Mouse (Mus musculus) kidney, embryonic 14.5 days (tissue): ENCODE measurements around the gene Akap2. TPM values are rescaled to one million over a fixed set of nuclear protein-coding genes. Genes with fewer than 3 reads are reported as not detected.

ENCODE experiments used
- ATAC-seq: fragments of 200-750 bp; cut with Nextera tagmentation; 2 replicates; pipeline ENCODE4 v1.8.0; 2017; ENCODE audit warnings: moderate number of reproducible peaks, mild to moderate bottlenecking, moderate TSS enrichment, moderate library complexity; ENCODE audit not compliant: low FRiP score, low TSS enrichment
- H3K27ac ChIP-seq: fragments of 300-500 bp; sonication (generic); 2 replicates; pipeline ENCODE4 v1.5.1; 2014; ENCODE audit warnings: low read depth, mild to moderate bottlenecking, low read length, moderate library complexity, mixed read lengths
- H3K27me3 ChIP-seq: fragments of 300-500 bp; sonication (generic); 2 replicates; pipeline ENCODE4 v1.6.1; 2014; ENCODE audit warnings: mild to moderate bottlenecking, low read length; ENCODE audit not compliant: control insufficient read depth, insufficient read depth
- H3K36me3 ChIP-seq: fragments of 300-500 bp; sonication (generic); 2 replicates; pipeline ENCODE4 v1.6.1; 2014; ENCODE audit warnings: low read length, mixed read lengths; ENCODE audit not compliant: control insufficient read depth, insufficient read depth
- H3K4me1 ChIP-seq: fragments of 300-500 bp; sonication (generic); 2 replicates; pipeline ENCODE4 v1.6.1; 2014; ENCODE audit warnings: low read length, mixed read lengths; ENCODE audit not compliant: control insufficient read depth, insufficient read depth
- H3K4me2 ChIP-seq: fragments of 300-500 bp; sonication (generic); replicated peaks from 2 replicates; pipeline ENCODE4 v1.6.1; 2014; ENCODE audit warnings: low read depth, mild to moderate bottlenecking, low read length
- H3K4me3 ChIP-seq: fragments of 300-500 bp; sonication (generic); 2 replicates; pipeline ENCODE4 v1.5.1; 2014; ENCODE audit warnings: mild to moderate bottlenecking, low read length
- H3K9ac ChIP-seq: fragments of 300-500 bp; sonication (generic); 2 replicates; pipeline ENCODE4 v1.6.1; 2014; ENCODE audit warnings: low read depth, mild to moderate bottlenecking, low read length, moderate library complexity
- H3K9me3 ChIP-seq: fragments of 300-500 bp; sonication (generic); 2 replicates; pipeline ENCODE4 v1.6.1; 2016; ENCODE audit warnings: low read length; ENCODE audit not compliant: control insufficient read depth
- WGBS: fragments of 180-500 bp; shearing (Covaris S2); extraction: QIAGEN DNeasy Blood & Tissue Kit; methylation state at CpG from one replicate; pipeline ENCODE4 v1.1.7; 2014; 5-methylcytosine and 5-hydroxymethylcytosine counted together
- polyA plus RNA-seq: library from polyadenylated mRNA; unstranded; fragments of >200 nt; fragmentation: Nextera tagmentation; extraction: Ambion mirVana; gene quantifications from 2 replicates; pipeline ENCODE4 v1.2.1, GENCODE M21; 2014

Gene Akap2
- polyA plus RNA-seq, 1 experiment from 2014 or later, result 24.0 TPM

- Histone ChIP-seq H3K4me1 (no peaks in the 10 kb centered on the region), H3K4me3 (no peak overlapping the region), H3K9me3 (no peaks in the 10 kb centered on the region), H3K36me3 (no peaks in the 10 kb centered on the region), H3K4me2 (no peak overlapping the region), H3K27ac (no peak overlapping the region), H3K9ac (no peak overlapping the region), H3K27me3 (no peaks in the 10 kb centered on the region)
- no peak for ATAC-seq
- WGBS, result 88% methylated on average over 5 of the region's 5 CpGs
Measured at GRCm38 (mm10) chr4:57732351-57732750, 14.9 kb downstream of the Akap2 start.

- no peak for ATAC-seq
- Histone ChIP-seq H3K27ac (no peak overlapping the region), H3K36me3 (no peaks in the 10 kb centered on the region), H3K27me3 (no peaks in the 10 kb centered on the region), H3K9me3 (no peaks in the 10 kb centered on the region), H3K4me1 (no peaks in the 10 kb centered on the region), H3K4me3 (no peak overlapping the region), H3K4me2 (no peak overlapping the region), H3K9ac (no peak overlapping the region)
- WGBS, result 73% methylated on average over 3 of the region's 3 CpGs
Measured at GRCm38 (mm10) chr4:57733445-57733844, 16.0 kb downstream of the Akap2 start.

GRCm38 (mm10) chr4:57735426-57735825 is 18.0 kb downstream of the Akap2 start:
- ATAC-seq, result no peak
- H3K4me2 ChIP-seq, result no peak overlapping the region
- no peak overlapping the region for H3K9ac ChIP-seq
- no peak overlapping the region for H3K4me3 ChIP-seq
- no peak overlapping the region for H3K27ac ChIP-seq
- H3K27me3 ChIP-seq, result no peaks in the 10 kb centered on the region
- no peaks in the 10 kb centered on the region for H3K36me3 ChIP-seq
- H3K9me3 ChIP-seq, result no peaks in the 10 kb centered on the region
- H3K4me1 ChIP-seq, result no peaks in the 10 kb centered on the region
- 90% methylated on average over 5 of the region's 5 CpGs for WGBS

- no peak overlapping the region for H3K4me2 ChIP-seq
- no peak for ATAC-seq
- H3K4me1 ChIP-seq, result 0 out of 2 replicates have a peak, but pooled peaks cover 3% of the 10 kb centered on the region
- no peak overlapping the region for H3K27ac ChIP-seq
- H3K36me3 ChIP-seq, result no peaks in the 10 kb centered on the region
- H3K27me3 ChIP-seq, result no peaks in the 10 kb centered on the region
- H3K4me3 ChIP-seq, result no peak overlapping the region
- WGBS, result 43% methylated on average over 8 of the region's 8 CpGs
- no peak overlapping the region for H3K9ac ChIP-seq
- no peaks in the 10 kb centered on the region for H3K9me3 ChIP-seq
Measured at GRCm38 (mm10) chr4:57738856-57739552, 21.5 kb downstream of the Akap2 start.

DNA sequence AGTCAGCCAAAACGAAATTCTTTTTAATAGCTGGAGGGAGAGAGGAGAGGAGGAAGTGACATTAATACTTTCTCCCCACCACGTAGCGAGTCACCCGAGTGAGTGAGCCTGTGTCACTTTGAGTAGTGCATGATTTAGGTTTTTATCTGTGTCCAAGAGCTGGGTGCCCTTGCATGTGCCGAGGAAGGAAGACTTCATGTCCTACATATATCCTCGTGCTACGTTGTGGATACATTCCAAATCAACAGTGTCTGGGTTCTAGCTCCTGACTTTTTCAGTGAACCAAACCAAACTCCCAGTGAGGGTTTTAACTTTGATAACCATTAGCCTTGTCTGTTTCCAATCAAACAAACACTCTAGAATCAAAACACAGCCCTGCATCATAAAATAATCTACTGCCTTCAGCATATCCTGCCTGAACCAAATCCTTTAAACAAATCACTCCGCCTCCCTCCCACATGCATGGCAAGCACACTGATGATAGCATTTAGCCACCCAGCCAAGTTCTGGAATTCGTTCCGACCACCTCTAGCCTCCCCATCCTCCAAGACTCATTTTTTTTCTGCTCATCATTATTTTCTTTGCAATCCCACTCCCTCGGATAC is 26.0 kb downstream of the Akap2 start:
- 36% methylated on average over 11 of the region's 11 CpGs for WGBS
- no peaks in the 10 kb centered on the region for H3K36me3 ChIP-seq
- no peak overlapping the region for H3K4me3 ChIP-seq
- H3K4me1 ChIP-seq, result 0 out of 2 replicates have a peak, but pooled peaks cover 6% of the 10 kb centered on the region
- H3K27me3 ChIP-seq, result no peaks in the 10 kb centered on the region
- no peaks in the 10 kb centered on the region for H3K9me3 ChIP-seq
- no peak overlapping the region for H3K9ac ChIP-seq
- ATAC-seq, result no peak; the same call in 1 of the 2 replicates
- H3K4me2 ChIP-seq, result no peak overlapping the region
- H3K27ac ChIP-seq, result no peak overlapping the region

DNA sequence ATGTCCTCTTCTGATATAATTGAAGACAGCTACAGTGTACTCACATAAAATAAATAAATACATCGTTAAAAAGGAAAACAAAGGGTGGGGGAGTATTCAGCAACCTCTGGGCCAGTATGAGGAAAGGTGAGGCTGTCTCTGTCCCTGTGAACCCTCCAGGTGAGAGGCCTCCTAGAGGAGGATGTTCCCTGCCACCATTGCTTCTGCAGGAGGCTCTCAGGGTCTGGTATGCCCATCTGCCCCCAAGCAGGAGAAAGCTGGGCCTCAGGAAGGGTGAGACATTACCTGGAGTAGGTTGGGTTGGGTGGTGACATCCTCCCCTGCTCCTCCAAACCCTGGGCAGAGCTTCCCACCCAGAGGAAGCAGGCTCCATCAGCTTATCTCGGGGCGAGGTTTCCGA is 33.2 kb downstream of the Akap2 start:
- H3K4me3 ChIP-seq, result no peak overlapping the region
- no peak overlapping the region for H3K9ac ChIP-seq
- H3K27me3 ChIP-seq, result no peaks in the 10 kb centered on the region
- peaks cover 10% of the 10 kb centered on the region; the same call in 1 of the 2 replicates for H3K4me1 ChIP-seq
- no peak overlapping the region for H3K27ac ChIP-seq
- WGBS, result 40% methylated on average over 4 of the region's 4 CpGs
- no peaks in the 10 kb centered on the region for H3K36me3 ChIP-seq
- no peak overlapping the region for H3K4me2 ChIP-seq
- 0 out of 2 replicates have a peak, but pooled peaks have one; percentile 16 for ATAC-seq
- H3K9me3 ChIP-seq, result no peaks in the 10 kb centered on the region

GRCm38 (mm10) chr4:57751054-57751453 is 33.6 kb downstream of the Akap2 start:
- WGBS, result 33% methylated on average over 4 of the region's 4 CpGs
- H3K9me3 ChIP-seq, result no peaks in the 10 kb centered on the region
- no peak overlapping the region for H3K9ac ChIP-seq
- ATAC-seq, result peak; percentile 60; the same call in 1 of the 2 replicates
- peaks cover 10% of the 10 kb centered on the region; the same call in 1 of the 2 replicates for H3K4me1 ChIP-seq
- H3K27ac ChIP-seq, result no peak overlapping the region
- no peaks in the 10 kb centered on the region for H3K36me3 ChIP-seq
- no peaks in the 10 kb centered on the region for H3K27me3 ChIP-seq
- H3K4me2 ChIP-seq, result no peak overlapping the region
- no peak overlapping the region for H3K4me3 ChIP-seq

GRCm38 (mm10) chr4:57751566-57751965 is 34.1 kb downstream of the Akap2 start:
- Histone ChIP-seq H3K4me3 (no peak overlapping the region), H3K27ac (no peak overlapping the region), H3K27me3 (no peaks in the 10 kb centered on the region), H3K4me1 (peaks cover 10% of the 10 kb centered on the region; the same call in 1 of the 2 replicates), H3K4me2 (no peak overlapping the region), H3K9me3 (no peaks in the 10 kb centered on the region), H3K36me3 (no peaks in the 10 kb centered on the region), H3K9ac (no peak overlapping the region)
- ATAC-seq, result no peak; the same call in 1 of the 2 replicates
- 76% methylated on average over 11 of the region's 11 CpGs for WGBS

DNA sequence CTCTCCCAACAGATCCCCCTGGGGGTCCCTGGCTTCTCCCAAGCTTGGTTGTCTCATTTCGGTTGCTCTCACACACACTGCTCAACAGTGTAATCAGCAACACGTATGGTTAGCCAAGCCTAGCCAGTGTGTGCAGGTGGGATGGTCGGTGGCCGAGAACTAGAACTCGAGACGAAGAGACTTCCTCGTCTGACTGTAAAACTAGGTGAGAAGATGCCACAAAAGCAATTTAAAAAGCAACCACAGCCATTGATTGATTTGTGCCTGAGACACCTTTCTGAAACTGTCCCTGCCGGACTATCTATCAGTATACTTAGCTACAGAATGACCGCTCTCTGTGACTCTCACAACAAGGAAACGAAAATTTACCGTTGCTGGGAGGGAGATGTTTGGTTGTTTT is 37.6 kb downstream of the Akap2 start:
- WGBS, result 67% methylated on average over 11 of the region's 11 CpGs
- H3K27ac ChIP-seq, result no peak overlapping the region
- no peaks in the 10 kb centered on the region for H3K36me3 ChIP-seq
- no peaks in the 10 kb centered on the region for H3K9me3 ChIP-seq
- no peak for ATAC-seq
- H3K4me1 ChIP-seq, result peaks cover 20% of the 10 kb centered on the region
- H3K4me2 ChIP-seq, result no peak overlapping the region
- H3K9ac ChIP-seq, result no peak overlapping the region
- no peaks in the 10 kb centered on the region for H3K27me3 ChIP-seq
- H3K4me3 ChIP-seq, result no peak overlapping the region
